9 mouse cellular contexts compared by ENCODE assay signal in genomic region chr11:87920966-87921365, GRCm38 (mm10). TPM values are rescaled to one million over a fixed set of nuclear protein-coding genes. Genes with fewer than 3 reads are reported as not detected.
A peak's percentile ranks its signal among the peaks of the same experiment; 100 is the strongest.
DNase-seq lines count a peak whose midpoint lies in the region; ATAC-seq and TF ChIP-seq lines count a peak whose summit lies in the region.
"Had no signal": no experiment of that assay in that cellular context is flagged by ENCODE, and none has a peak within 500 bp of the region (broad histone marks: within the 10 kb centered on the region; RNA-seq: fewer than 3 reads in every experiment).

TSS of gene Olfr464 (minus strand) at chr11:87920967.

- no peaks in the 10 kb centered on the region for H3K36me3 ChIP-seq in kidney, embryonic 15.5 days
- no peaks in the 10 kb centered on the region for H3K36me3 ChIP-seq in CH12.LX (replicated peaks in 1 of 2; ENCODE audit: control insufficient read depth in 1 of 2, insufficient read depth in 1 of 2, low read length in 1 of 2)
- no peaks in the 10 kb centered on the region for H3K36me3 ChIP-seq in liver, embryonic 13.5 days
- no peaks in the 10 kb centered on the region for H3K36me3 ChIP-seq in midbrain, embryonic 16.5 days (ENCODE audit: control insufficient read depth, insufficient read depth, low read length)

- H3K79me2 ChIP-seq in CH12.LX (replicated peaks; ENCODE audit: control insufficient read depth, extremely low read depth, insufficient read depth, poor library complexity, severe bottlenecking) = no peaks in the 10 kb centered on the region

- intact Hi-C loops in left cerebral cortex, postnatal 4 days (cut with DNase I) = no loop called here

- TF ChIP-seq CTCF in CH12.LX (conservative IDR thresholded peaks at IDR 0.05 in 1 of 2, IDR thresholded peaks at IDR 0.05 in 1 of 2; ENCODE audit: low read depth in 2 of 2, low read length in 2 of 2) = no peak

- no peak for TF ChIP-seq RAD21 in CH12.LX (IDR thresholded peaks at IDR 0.05; ENCODE audit: low read depth, low read length)

- WGBS in kidney, embryonic 15.5 days = 34% methylated on average over 5 of the region's 5 CpGs
- 25% methylated on average over 5 of the region's 5 CpGs for WGBS in liver, embryonic 13.5 days (ENCODE audit: insufficient replicate concordance)
- 31% methylated on average over 5 of the region's 5 CpGs for WGBS in midbrain, embryonic 16.5 days

- no peak within 1 kb of the TSS for H3K4me3 ChIP-seq in kidney, embryonic 15.5 days (replicated peaks)
- no peak within 1 kb of the TSS for H3K4me3 ChIP-seq in CH12.LX (replicated peaks in 1 of 3; ENCODE audit: low read depth in 2 of 3, low read length in 2 of 3, poor library complexity in 1 of 3)
- H3K4me3 ChIP-seq in liver, embryonic 13.5 days (replicated peaks) = no peak within 1 kb of the TSS
- H3K4me3 ChIP-seq in midbrain, embryonic 16.5 days (ENCODE audit: low read depth, low read length) = no peak within 1 kb of the TSS

- no peaks in the 10 kb centered on the region for H3K4me1 ChIP-seq in kidney, embryonic 15.5 days
- no peaks in the 10 kb centered on the region for H3K4me1 ChIP-seq in CH12.LX (ENCODE audit: control insufficient read depth in 1 of 2, insufficient read depth in 2 of 2)
- H3K4me1 ChIP-seq in liver, embryonic 13.5 days (replicated peaks) = no peaks in the 10 kb centered on the region
- H3K4me1 ChIP-seq in midbrain, embryonic 16.5 days (ENCODE audit: control insufficient read depth, insufficient read depth, low read length) = no peaks in the 10 kb centered on the region

- TF ChIP-seq POLR2A in CH12.LX (IDR thresholded peaks at IDR 0.05; ENCODE audit: low read depth, low read length) = no peak

- no peak within 1 kb of the TSS for H3K4me2 ChIP-seq in kidney, embryonic 15.5 days
- no peak within 1 kb of the TSS for H3K4me2 ChIP-seq in CH12.LX (ENCODE audit: insufficient read depth, low read depth, poor library complexity, severe bottlenecking)
- H3K4me2 ChIP-seq in liver, embryonic 13.5 days = no peak within 1 kb of the TSS
- no peak within 1 kb of the TSS for H3K4me2 ChIP-seq in midbrain, embryonic 16.5 days (ENCODE audit: low read length)

- H3K9me3 ChIP-seq in kidney, embryonic 15.5 days (replicated peaks) = no peaks in the 10 kb centered on the region
- peaks cover 2% of the 10 kb centered on the region for H3K9me3 ChIP-seq in CH12.LX (replicated peaks; ENCODE audit: low read length)
- H3K9me3 ChIP-seq in liver, embryonic 13.5 days (replicated peaks) = no peaks in the 10 kb centered on the region
- no peaks in the 10 kb centered on the region for H3K9me3 ChIP-seq in midbrain, embryonic 16.5 days (replicated peaks; ENCODE audit: control insufficient read depth, low read length, poor library complexity, severe bottlenecking)

- peaks cover 4% of the 10 kb centered on the region; the same call in 1 of the 2 replicates for H3K27me3 ChIP-seq in kidney, embryonic 15.5 days
- H3K27me3 ChIP-seq in CH12.LX (replicated peaks) = peaks cover 57% of the 10 kb centered on the region
- no peaks in the 10 kb centered on the region for H3K27me3 ChIP-seq in liver, embryonic 13.5 days
- no peaks in the 10 kb centered on the region for H3K27me3 ChIP-seq in midbrain, embryonic 16.5 days (ENCODE audit: control insufficient read depth, insufficient read depth, low read depth, low read length)

- in situ Hi-C loops in CH12.LX (cut with MboI; ENCODE audit: low pct_ligation_motif_present, low pct_unique_long_range_greater_than_20kb, low sequenced_read_pairs) = no loop called here

- H3K9ac ChIP-seq in kidney, embryonic 15.5 days = no peak within 1 kb of the TSS
- H3K9ac ChIP-seq in CH12.LX (ENCODE audit: insufficient read depth, low read depth) = no peak within 1 kb of the TSS
- H3K9ac ChIP-seq in liver, embryonic 13.5 days = no peak within 1 kb of the TSS
- H3K9ac ChIP-seq in midbrain, embryonic 16.5 days (ENCODE audit: low read depth, low read length) = no peak within 1 kb of the TSS

- DNase-seq in kidney, postnatal 10 days = peak; percentile 69
- DNase-seq in CH12.LX (ENCODE audit: extremely low read depth) (peak; percentile 33), WW6 (ENCODE audit: low read depth, low spot score) (peak; percentile 50)
- peak; percentile 7 for DNase-seq in liver, embryonic 13.5 days
- DNase-seq in spleen, adult 12 weeks (ENCODE audit: low spot score) = no peak
- DNase-seq in left cerebral cortex, postnatal 4 days = no peak

- dilution Hi-C loops in CH12.LX (cut with MboI; ENCODE audit: extremely low pct_ligation_motif_present, extremely low pct_unique_long_range_greater_than_20kb, low sequenced_read_pairs) = no loop called here

- no peak for TF ChIP-seq EP300 in CH12.LX (IDR thresholded peaks at IDR 0.05; ENCODE audit: low read length)

- no peak for ATAC-seq in kidney, embryonic 15.5 days (replicated peaks; ENCODE audit: low FRiP score)
- ATAC-seq in liver, embryonic 13.5 days (ENCODE audit: low read depth) = no peak
- no peak for ATAC-seq in midbrain, embryonic 16.5 days

- H3K27ac ChIP-seq in kidney, embryonic 15.5 days = no peak within 1 kb of the TSS
- H3K27ac ChIP-seq in CH12.LX (ENCODE audit: insufficient read depth, low read depth) = no peak within 1 kb of the TSS
- H3K27ac ChIP-seq in liver, embryonic 13.5 days = no peak within 1 kb of the TSS
- no peak within 1 kb of the TSS for H3K27ac ChIP-seq in midbrain, embryonic 16.5 days (ENCODE audit: low read length)

TF ChIP-seq in CH12.LX, 34 proteins besides CTCF, POLR2A, EP300 and RAD21:
- no peak for TF ChIP-seq MAFK (IDR thresholded peaks at IDR 0.05; ENCODE audit: insufficient replicate concordance, low read length)
- TF ChIP-seq ZMIZ1 (IDR thresholded peaks at IDR 0.05; ENCODE audit: low read depth, low read length) = no peak
- no peak for TF ChIP-seq JUN (IDR thresholded peaks at IDR 0.05; ENCODE audit: insufficient read depth, low read depth, low read length)
- TF ChIP-seq SIN3A (IDR thresholded peaks at IDR 0.05; ENCODE audit: low read length) = no peak
- TF ChIP-seq ETS1 (conservative IDR thresholded peaks at IDR 0.05; ENCODE audit: low read depth, low read length) = no peak
- TF ChIP-seq PAX5 (IDR thresholded peaks at IDR 0.05; ENCODE audit: low read length) = no peak
- no peak for TF ChIP-seq JUND (conservative IDR thresholded peaks at IDR 0.05; ENCODE audit: low read depth, low read length)
- TF ChIP-seq USF2 (conservative IDR thresholded peaks at IDR 0.05; ENCODE audit: low read depth, low read length) = no peak
- TF ChIP-seq MAX (IDR thresholded peaks at IDR 0.05; ENCODE audit: low read length) = no peak
- no peak for TF ChIP-seq BHLHE40 (IDR thresholded peaks at IDR 0.05; ENCODE audit: low read depth, low read length)

RNA-seq across cellular contexts. Expression of gene Olfr464, which starts in this region (rescaled TPM):
- polyA plus RNA-seq in kidney, embryonic 15.5 days (2015; fragmentation: Nextera tagmentation; extraction: Ambion mirVana) = not detected in 2 replicates
- not detected in 2 replicates for total RNA-seq in CH12.LX (2012; rRNA removed)
- not detected in 2 replicates for total RNA-seq in CH12.LX (2014; rRNA removed)
- polyA plus RNA-seq in CH12.LX (2012; ENCODE audit: insufficient read length, low read depth) = not detected in 2 replicates
- not detected in 2 replicates for polyA plus RNA-seq in liver, embryonic 13.5 days (2015; fragmentation: Nextera tagmentation; extraction: Ambion mirVana)
- not detected for total RNA-seq in left cerebral cortex, postnatal 4 days (2021)
- polyA plus RNA-seq in midbrain, embryonic 16.5 days (2015; fragmentation: Nextera tagmentation; extraction: Ambion mirVana) = 0.20 TPM in 2 replicates
- total RNA-seq: heart, adult 18-20 months had no signal

Comparison
In these comparisons a context has a peak if more than half of its experiments do, and no peak if none do; other contexts are left out.
1. Peak in DNase-seq in CH12.LX; RNA of the gene not detected or under 1 TPM.
2. Peak in DNase-seq in liver, embryonic 13.5 days; RNA of the gene not detected or under 1 TPM.
3. DNase-seq: peak in kidney, postnatal 10 days (single experiment) and WW6 (single experiment); none in spleen, adult 12 weeks (single experiment) and left cerebral cortex, postnatal 4 days (single experiment).